Mouse (Mus musculus) midbrain, embryonic 16.5 days (tissue): ENCODE measurements around the gene Rbp3. TPM values are rescaled to one million over a fixed set of nuclear protein-coding genes. Genes with fewer than 3 reads are reported as not detected.

Experiments used
- ATAC-seq: fragments of 200-750 bp; cut with Nextera tagmentation; 2 replicates; pipeline ENCODE4 v1.8.0; 2017; ENCODE audit warnings: moderate TSS enrichment
- H3K27ac ChIP-seq: fragments of 300-500 bp; sonication (generic); 2 replicates; pipeline ENCODE4 v1.5.1; 2014; ENCODE audit warnings: mild to moderate bottlenecking, low read length, mixed read lengths
- H3K27me3 ChIP-seq: fragments of 300-500 bp; sonication (generic); 2 replicates; pipeline ENCODE4 v1.6.1; 2014; ENCODE audit warnings: low read depth, low read length, mixed read lengths; ENCODE audit not compliant: control insufficient read depth, insufficient read depth
- H3K36me3 ChIP-seq: fragments of 300-500 bp; sonication (generic); 2 replicates; pipeline ENCODE4 v1.6.1; 2014; ENCODE audit warnings: mild to moderate bottlenecking, low read length, moderate library complexity, mixed read lengths; ENCODE audit not compliant: control insufficient read depth, insufficient read depth
- H3K4me1 ChIP-seq: fragments of 300-500 bp; sonication (generic); 2 replicates; pipeline ENCODE4 v1.6.1; 2014; ENCODE audit warnings: mild to moderate bottlenecking, low read length, mixed read lengths; ENCODE audit not compliant: control insufficient read depth, insufficient read depth
- H3K4me2 ChIP-seq: fragments of 300-500 bp; sonication (generic); 2 replicates; pipeline ENCODE4 v1.6.1; 2014; ENCODE audit warnings: mild to moderate bottlenecking, low read length, mixed read lengths
- H3K4me3 ChIP-seq: fragments of 300-500 bp; sonication (generic); 2 replicates; pipeline ENCODE4 v1.5.1; 2014; ENCODE audit warnings: low read depth, mild to moderate bottlenecking, low read length, moderate library complexity, mixed read lengths
- H3K9ac ChIP-seq: fragments of 300-500 bp; sonication (generic); 2 replicates; pipeline ENCODE4 v1.6.1; 2014; ENCODE audit warnings: low read depth, low read length, mixed read lengths
- H3K9me3 ChIP-seq: fragments of 300-500 bp; sonication (generic); replicated peaks from 2 replicates; pipeline ENCODE4 v1.6.1; 2014; ENCODE audit warnings: mild to moderate bottlenecking, low read length, mixed read lengths; ENCODE audit not compliant: control insufficient read depth, poor library complexity, severe bottlenecking
- WGBS: fragments of 180-500 bp; shearing (Covaris S2); extraction: QIAGEN DNeasy Blood & Tissue Kit; methylation state at CpG from one replicate; pipeline ENCODE4 v1.1.7; 2014; 5-methylcytosine and 5-hydroxymethylcytosine counted together
- polyA plus RNA-seq: library from polyadenylated mRNA; unstranded; fragments of >200 nt; fragmentation: Nextera tagmentation; extraction: Ambion mirVana; gene quantifications from 2 replicates; pipeline ENCODE4 v1.2.1, GENCODE M21; 2015

Gene Rbp3
- 0.07 and 0.14 TPM in 2 replicates for polyA plus RNA-seq

DNA sequence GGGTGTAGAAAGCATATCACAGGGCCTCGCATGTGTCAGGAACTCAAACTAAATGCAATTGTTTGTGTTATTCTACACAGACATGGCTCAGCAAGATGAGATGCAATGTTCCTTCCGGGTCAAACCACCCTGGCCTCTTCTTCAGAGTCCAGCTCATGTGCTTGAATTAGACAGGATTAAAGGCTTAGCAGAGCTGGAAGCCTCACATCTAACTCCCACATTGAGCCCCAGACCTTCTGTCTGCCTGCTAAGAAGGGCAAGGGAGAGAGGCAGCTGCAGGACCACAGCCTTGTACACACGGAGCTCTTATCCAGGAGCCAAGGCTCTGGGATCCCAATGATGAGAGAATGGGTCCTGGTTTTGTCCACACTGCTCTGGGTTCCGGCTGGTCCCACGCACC, at the start of gene Rbp3:
Gene Rbp3, plus strand, starts transcription at position 243 of the 400 bp plus-strand sequence.
- Histone ChIP-seq H3K4me1 (no peaks in the 10 kb centered on the region), H3K27ac (no peak within 1 kb of the TSS), H3K4me3 (no peak within 1 kb of the TSS), H3K27me3 (no peaks in the 10 kb centered on the region), H3K4me2 (no peak within 1 kb of the TSS), H3K36me3 (no peaks in the 10 kb centered on the region), H3K9ac (no peak within 1 kb of the TSS), H3K9me3 (no peaks in the 10 kb centered on the region)
- WGBS, result 62% methylated on average over 5 of the region's 5 CpGs
- ATAC-seq, result no peak

- no peak for ATAC-seq
- no peaks in the 10 kb centered on the region for H3K27me3 ChIP-seq
- H3K36me3 ChIP-seq, result no peaks in the 10 kb centered on the region
- no peaks in the 10 kb centered on the region for H3K9me3 ChIP-seq
- H3K4me2 ChIP-seq, result no peak overlapping the region
- no peak overlapping the region for H3K4me3 ChIP-seq
- H3K4me1 ChIP-seq, result no peaks in the 10 kb centered on the region
- H3K27ac ChIP-seq, result no peak overlapping the region
- no peak overlapping the region for H3K9ac ChIP-seq
Observed at GRCm38 (mm10) chr14:33904851-33905250, 49.0 kb upstream of the Rbp3 start.

- Histone ChIP-seq H3K4me1 (no peaks in the 10 kb centered on the region), H3K4me3 (no peak overlapping the region), H3K27ac (no peak overlapping the region), H3K4me2 (no peak overlapping the region), H3K9ac (no peak overlapping the region), H3K36me3 (no peaks in the 10 kb centered on the region), H3K9me3 (no peaks in the 10 kb centered on the region), H3K27me3 (peaks cover 6% of the 10 kb centered on the region; the same call in 1 of the 2 replicates)
- WGBS, result 25% methylated on average over 3 of the region's 3 CpGs
- no peak for ATAC-seq
Observed at GRCm38 (mm10) chr14:33913727-33914126, 40.1 kb upstream of the Rbp3 start.

GRCm38 (mm10) chr14:33914206-33914605, 39.6 kb upstream of the Rbp3 start:
- Histone ChIP-seq H3K9me3 (no peaks in the 10 kb centered on the region), H3K4me2 (no peak overlapping the region), H3K36me3 (no peaks in the 10 kb centered on the region), H3K27ac (no peak overlapping the region), H3K4me3 (no peak overlapping the region), H3K27me3 (peaks cover 6% of the 10 kb centered on the region; the same call in 1 of the 2 replicates), H3K9ac (no peak overlapping the region), H3K4me1 (no peaks in the 10 kb centered on the region; the same call in 1 of the 2 replicates)
- WGBS, result 87% methylated on average over 9 of the region's 9 CpGs
- no peak for ATAC-seq

GRCm38 (mm10) chr14:33920727-33921559, 32.9 kb upstream of the Rbp3 start:
- H3K27me3 ChIP-seq, result peaks cover 30% of the 10 kb centered on the region
- 6% methylated on average over 14 of the region's 14 CpGs for WGBS
- no peak overlapping the region for H3K9ac ChIP-seq
- H3K4me1 ChIP-seq, result peaks cover 22% of the 10 kb centered on the region
- H3K4me3 ChIP-seq, result no peak overlapping the region
- no peak overlapping the region for H3K27ac ChIP-seq
- H3K4me2 ChIP-seq, result no peak overlapping the region; the same call in 1 of the 2 replicates
- ATAC-seq, result no peak
- H3K36me3 ChIP-seq, result no peaks in the 10 kb centered on the region
- H3K9me3 ChIP-seq, result no peaks in the 10 kb centered on the region

DNA sequence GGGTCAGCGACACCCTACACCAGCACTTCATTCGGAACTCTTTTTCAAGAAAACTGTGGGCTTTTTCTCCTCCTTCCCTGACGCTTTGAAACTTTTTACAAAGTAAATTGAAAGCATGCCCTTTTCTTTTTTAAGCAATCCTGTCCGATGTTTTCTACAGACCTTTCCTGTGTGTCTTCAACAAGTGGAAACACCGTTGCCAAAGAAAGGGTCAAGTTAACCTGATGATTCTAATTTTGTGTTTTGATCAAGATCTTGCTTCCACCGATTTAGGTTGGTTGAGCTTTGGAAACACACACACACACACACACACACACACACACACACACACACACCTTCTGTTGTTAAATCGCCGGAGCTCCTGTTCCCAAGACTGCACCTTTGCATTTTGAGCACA, 31.0 kb upstream of the Rbp3 start:
- Histone ChIP-seq H3K4me3 (peak overlapping the region; percentile 66), H3K9ac (peak overlapping the region; percentile 68), H3K4me2 (peak overlapping the region; percentile 98), H3K27ac (no peak overlapping the region), H3K4me1 (peaks cover 22% of the 10 kb centered on the region), H3K36me3 (no peaks in the 10 kb centered on the region), H3K27me3 (peaks cover 30% of the 10 kb centered on the region), H3K9me3 (no peaks in the 10 kb centered on the region)
- no peak for ATAC-seq
- 9% methylated on average over 8 of the region's 8 CpGs for WGBS

- no peaks in the 10 kb centered on the region for H3K36me3 ChIP-seq
- peak within 1 kb of the TSS; percentile 66 for H3K4me3 ChIP-seq
- H3K9me3 ChIP-seq, result no peaks in the 10 kb centered on the region
- peak within 1 kb of the TSS; percentile 98 for H3K4me2 ChIP-seq
- peak; percentile 84 for ATAC-seq
- peaks cover 22% of the 10 kb centered on the region for H3K4me1 ChIP-seq
- WGBS, result under 1% methylated on average over 62 of the region's 85 CpGs
- H3K27me3 ChIP-seq, result peaks cover 28% of the 10 kb centered on the region
- no peak within 1 kb of the TSS for H3K27ac ChIP-seq
- peak within 1 kb of the TSS; percentile 68 for H3K9ac ChIP-seq
Observed at GRCm38 (mm10) chr14:33923168-33924070, 30.4 kb upstream of the Rbp3 start, which contains the start of gene Gdf10. TSS of gene Gdf10 (plus strand) at chr14:33923587.

DNA sequence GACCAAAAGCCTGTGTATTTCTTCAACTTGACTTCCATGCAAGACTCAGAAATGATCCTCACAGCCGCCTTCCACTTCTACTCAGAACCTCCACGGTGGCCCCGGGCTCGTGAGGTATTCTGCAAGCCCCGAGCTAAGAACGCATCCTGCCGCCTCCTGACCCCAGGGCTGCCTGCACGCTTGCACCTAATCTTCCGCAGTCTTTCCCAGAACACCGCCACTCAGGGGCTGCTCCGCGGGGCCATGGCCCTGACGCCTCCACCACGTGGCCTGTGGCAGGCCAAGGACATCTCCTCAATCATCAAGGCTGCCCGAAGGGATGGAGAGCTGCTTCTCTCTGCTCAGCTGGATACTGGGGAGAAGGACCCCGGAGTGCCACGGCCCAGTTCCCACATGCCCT, 21.9 kb upstream of the Rbp3 start:
- H3K36me3 ChIP-seq, result no peaks in the 10 kb centered on the region
- peaks cover 4% of the 10 kb centered on the region; the same call in 1 of the 2 replicates for H3K27me3 ChIP-seq
- H3K9ac ChIP-seq, result no peak overlapping the region
- H3K4me3 ChIP-seq, result no peak overlapping the region
- H3K27ac ChIP-seq, result no peak overlapping the region
- WGBS, result 70% methylated on average over 17 of the region's 17 CpGs
- H3K9me3 ChIP-seq, result no peaks in the 10 kb centered on the region
- ATAC-seq, result no peak
- no peak overlapping the region for H3K4me2 ChIP-seq
- no peaks in the 10 kb centered on the region for H3K4me1 ChIP-seq
